Mouse (Mus musculus): Measurements from ENCODE around the gene Slco2b1. TPM values are rescaled to one million over a fixed set of nuclear protein-coding genes. Genes with fewer than 3 reads are reported as not detected.

Slco2b1 gene
- total RNA-seq, 2 experiments from 2014 or later: 3.9 to 4.7 TPM

DNA sequence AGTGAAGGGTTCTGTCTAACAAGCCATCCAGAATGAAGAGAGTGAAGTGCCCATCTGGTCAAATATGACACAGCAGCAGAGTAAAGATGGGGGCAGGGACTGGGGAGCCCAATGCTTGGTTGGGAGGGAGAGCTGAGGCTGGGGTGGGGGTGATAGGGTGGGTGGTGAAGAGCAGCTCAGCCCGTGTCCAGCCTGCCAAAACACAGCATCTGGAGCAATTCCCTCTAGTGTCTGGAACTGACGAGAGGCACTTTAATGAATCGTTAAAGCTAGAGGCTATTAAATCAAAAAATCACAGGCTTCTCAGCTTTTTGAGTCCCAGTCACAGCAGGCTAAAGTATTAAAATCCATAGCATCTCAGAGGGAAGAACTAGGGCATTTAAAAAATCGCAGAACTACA is 61.6 kb downstream of the Slco2b1 start:
- DNase-seq: no peak

DNA sequence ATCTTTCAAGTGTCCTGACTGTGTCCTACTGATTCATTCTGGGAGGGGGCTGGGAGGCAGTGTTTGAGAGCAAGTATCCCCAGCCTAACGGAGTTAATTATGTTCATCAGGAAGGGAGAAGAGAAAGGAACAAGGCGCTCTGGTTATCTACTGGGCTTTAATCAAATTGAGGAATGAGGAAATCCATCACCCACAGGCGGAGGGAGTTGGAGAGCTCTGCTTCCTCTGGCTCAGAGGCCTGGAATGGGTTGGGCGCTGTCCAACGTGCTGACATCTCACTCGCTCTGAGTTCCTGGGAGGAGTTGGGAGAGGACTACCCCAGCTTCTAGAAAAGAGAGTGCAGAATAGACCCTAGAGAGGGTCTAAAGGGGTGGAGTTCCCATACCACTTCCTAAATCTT is 62.5 kb downstream of the Slco2b1 start:
- DNase-seq: no peak

DNA sequence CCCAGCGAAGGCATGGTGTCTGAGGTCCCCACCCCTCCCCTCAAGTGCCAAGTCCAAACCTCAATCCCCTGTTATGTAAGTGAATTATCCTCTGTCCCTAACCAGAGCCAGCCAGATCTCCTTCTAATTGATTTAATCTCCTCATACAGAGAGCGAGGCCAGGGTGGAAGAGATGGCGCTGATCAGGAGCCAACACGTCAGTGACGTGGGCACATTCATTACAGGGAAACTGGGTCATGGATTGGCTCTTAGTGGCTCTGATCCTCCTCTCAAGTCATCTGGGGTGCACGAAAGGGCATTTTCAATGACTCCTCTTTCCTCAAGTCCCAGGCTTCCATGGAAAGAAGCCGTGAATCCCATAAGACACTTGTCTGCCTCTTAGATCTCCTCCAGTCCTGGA is 66.4 kb downstream of the Slco2b1 start:
- no peak for DNase-seq

DNA sequence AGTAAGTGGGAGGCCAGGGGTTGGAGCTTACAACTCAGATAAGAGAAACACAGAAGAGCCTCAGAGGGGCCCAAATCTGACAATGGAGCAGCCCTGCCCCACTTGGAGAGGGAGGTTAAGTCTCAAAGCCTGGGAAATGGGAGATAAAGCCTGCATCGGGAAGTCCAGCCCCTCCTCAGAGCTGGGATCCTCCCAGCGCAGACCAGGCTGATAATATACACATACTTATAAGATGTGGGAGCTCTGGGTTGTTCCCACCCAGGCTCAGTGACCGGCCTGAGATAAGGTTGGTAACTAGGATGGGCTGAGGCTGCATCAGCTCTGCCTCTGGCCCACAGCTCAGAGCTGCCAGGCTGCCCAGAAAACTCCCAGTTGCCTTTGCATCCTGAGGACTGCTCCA is 69.1 kb downstream of the Slco2b1 start:
- DNase-seq: no peak

DNA sequence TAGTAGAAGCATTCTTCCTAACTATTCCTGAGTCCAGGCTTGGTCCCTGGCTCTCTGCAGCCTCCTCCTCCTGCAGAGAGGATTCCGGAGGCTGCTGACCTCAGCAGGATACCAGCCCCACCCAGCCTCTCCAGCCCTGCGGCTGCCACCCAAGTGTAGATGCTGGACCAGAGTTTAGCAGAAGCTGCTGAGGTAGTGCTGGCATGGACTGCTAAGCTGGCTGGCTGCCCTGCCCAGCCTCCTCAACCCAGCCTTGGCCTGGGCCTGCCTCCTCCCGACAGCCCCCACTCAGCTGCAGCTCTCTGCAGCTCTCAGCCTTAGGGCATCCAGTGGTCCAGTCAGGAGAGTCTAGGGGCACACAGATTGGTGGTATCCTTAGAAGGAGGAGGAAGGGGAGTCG is 69.9 kb downstream of the Slco2b1 start:
- DNase-seq: peak; percentile 85

DNA sequence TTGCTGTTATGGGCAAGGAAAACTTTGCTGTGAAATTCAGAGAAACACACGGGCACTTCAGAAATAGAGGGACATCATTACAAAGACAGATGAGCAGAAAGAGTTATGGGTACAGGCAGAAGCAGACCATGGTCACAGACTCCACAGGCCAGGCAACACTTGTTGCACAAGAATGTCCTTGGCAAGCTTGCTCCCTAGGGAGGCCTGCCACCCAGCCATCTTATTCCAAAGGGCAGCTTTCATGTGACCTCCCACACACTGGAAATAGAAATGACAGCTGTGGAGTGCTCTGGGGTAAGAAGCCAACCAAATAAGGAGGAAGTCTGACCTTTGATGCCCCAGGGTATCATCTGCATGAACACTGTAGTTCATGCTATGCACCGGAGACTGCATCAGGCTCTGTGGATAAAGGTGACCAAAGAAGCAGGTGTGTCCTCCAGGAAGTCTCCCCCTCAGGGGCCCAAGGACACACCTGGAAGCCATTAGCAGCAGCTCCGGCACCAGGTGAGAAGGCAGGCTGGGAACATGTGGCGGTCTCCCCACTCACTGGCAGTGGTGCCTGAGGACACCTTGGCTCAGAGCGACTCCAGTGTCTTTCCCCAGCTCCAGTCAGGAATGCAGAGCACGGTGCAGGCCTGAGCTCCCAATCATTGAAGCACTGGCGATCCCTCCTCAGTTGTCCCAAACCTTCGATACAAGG is 77.0 kb downstream of the Slco2b1 start:
- peak; percentile 83 for DNase-seq

DNA sequence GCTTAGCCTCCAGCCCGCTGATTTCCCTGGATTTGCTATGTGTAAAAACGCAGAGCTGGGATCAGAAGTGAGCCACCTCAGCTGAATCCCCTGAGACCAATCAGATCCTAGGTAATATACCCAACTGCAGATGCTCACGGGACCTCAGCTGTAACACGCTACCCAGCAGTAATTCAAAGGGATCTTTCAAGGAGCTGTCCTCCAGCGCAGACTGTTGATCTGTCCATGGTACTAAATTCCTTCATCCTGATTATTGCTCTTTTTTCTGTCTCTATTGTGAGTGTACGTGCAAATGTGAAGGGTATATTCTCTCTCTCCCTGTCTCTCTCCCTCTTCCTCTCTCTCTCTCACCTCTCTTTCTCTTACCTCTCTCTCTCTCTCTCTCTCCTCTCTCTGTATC is 78.9 kb downstream of the Slco2b1 start:
- DNase-seq: no peak

DNA sequence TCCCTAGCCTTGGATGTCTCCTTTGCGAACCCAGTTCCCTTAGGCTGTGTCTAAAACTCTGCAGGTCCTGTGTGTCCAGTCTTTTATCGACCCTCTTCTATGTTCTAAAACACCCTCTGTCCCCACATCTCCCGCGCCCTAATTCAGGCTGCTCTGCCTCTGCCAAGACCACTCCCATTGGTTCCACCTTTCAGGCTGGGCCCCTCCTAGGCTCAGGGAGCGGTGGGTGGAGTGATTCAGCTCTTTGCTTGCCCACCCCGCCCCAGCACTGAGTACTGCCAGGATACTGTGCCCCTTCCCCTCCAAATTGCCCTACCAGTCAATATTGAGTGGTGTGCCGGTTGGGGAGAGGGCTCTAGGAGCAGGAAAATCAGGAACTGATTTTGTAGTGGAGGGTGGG is 83.8 kb downstream of the Slco2b1 start:
- DNase-seq: no peak

DNA sequence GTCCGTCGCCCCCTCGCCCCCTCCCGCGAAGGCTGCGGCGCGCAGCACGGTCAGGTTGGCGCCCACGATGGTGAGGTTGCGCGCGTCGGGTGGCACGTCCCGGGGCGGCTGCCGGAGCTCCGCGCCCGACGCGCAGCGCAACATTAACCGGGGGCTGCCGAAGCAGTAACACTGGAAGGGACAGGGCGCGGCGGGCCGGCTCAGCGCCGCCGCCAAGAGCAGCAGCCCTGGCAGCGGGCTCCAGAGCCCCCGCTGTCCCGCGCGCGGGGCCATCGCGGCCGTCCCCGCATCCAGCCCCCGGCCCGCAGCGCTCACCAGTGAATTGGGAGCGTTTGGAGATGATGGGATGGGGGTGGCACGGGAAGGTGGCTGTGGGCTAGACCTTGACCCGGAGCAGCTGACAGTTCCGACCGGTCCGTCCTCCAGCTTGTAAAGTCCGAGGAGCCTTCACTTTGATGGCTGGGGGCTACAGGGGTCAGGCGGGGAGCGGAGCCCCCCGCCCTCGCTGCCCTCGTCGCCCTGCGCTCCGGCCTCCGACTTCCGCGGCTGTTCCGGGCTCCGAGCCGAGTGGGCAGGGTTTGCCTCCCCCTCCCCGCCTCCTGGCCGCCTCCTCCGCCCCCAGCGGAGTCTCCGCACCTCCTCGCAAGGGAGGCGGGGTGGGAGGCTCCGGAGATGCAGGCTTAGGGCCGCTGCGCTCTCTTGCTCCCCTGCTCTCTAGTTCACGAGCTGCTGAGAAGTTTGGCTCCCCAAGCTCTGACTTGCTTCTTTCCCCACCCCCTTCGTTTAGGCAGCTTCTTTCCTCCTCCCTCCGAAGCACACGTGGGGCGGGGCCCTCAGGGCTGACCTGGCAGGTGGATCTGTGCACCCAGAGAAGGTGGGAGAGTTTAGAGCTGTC is 84.5 kb downstream of the Slco2b1 start, which contains the start of gene Tpbgl:
TSS of gene Tpbgl (minus strand) at position 728 of the 895 bp plus-strand sequence.
- peak; percentile 85 for DNase-seq

DNA sequence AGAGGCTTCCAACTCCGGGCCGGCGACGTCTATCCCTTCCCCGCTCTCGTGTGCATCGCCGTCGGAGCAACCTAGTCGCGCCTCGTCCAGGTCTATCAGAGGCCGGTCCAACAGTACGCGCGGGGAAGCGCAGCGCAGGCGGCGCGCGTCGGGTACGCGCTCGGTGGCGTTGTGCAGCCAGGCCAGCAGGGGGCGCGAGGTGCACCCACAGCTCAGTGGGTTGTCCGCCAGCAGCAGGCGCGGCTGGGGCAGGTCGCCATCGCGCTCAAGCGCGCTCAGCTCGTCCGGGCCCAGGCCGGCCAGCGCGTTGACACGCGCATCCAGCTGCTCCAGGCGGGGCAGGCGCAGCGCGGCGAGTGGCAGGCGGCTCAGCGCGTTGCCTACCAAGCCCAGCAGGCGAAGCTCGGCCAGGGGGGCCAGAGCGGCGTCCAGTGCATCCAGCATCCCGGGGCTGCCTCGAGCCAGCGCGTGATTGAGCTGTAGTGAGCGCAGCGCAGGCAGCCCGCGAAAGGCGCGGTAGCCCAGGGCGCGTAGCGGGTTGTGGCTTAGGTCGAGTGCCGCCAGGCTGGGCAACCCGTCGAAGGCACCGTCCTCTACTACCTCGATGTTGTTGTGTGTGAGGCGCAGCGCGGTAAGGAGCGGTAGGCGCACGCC is 85.3 kb downstream of the Slco2b1 start:
- DNase-seq: peak; percentile 91

DNA sequence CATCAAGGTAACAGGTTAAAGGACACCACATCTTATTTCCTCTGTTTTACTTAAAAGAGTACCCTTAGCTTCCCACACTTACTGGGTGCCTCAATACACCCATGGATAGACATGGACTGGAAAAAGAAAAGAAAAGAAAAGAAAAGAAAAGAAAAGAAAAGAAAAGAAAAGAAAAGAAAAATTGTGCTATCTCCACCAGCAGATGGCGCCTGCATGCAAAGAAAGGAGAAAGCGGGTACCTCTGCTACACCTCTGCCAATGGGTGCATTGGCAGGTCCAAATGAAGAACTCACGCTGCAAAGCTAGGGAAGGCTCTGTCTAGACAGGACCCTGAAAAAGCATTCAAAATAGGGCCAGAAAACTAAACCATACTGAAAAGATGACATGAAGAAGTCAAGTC is 92.3 kb downstream of the Slco2b1 start:
- no peak for DNase-seq

DNA sequence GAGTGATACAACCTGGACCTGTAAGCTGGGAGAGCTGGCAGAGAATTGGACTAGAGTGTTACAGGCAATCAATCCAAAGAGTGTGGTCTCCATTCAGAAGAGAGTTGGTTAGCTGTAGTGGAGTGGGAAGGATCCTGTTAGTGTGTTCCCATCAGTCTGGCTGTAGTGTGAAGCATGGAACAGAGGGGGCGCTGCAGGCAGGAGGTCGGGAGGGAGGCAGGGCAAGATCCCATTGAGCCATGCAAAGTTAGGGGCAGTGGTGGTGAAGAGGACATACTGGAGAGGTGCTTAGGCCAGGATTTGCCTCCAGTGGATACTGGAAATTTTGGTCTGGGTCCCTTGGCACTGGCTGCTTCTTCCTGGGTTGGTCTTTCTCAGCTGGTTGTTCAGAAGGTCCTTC is 92.9 kb downstream of the Slco2b1 start:
- no peak for DNase-seq

Other genes with a start within 250 kb of the Slco2b1 start
- gene Klhl35, start 245.3 kb downstream of the Slco2b1 start, total RNA-seq (2021): not detected
- gene Rps3, start 227.6 kb downstream of the Slco2b1 start, total RNA-seq (2021): 100 to 1,000 TPM; 239 to 240 TPM
- 10 to 100 TPM; 12.4 to 15.6 TPM for gene Arrb1, start 175.9 kb downstream of the Slco2b1 start, total RNA-seq (2021)
- gene Tpbgl, start 84.2 kb downstream of the Slco2b1 start, total RNA-seq (2021): 10 to 100 TPM; 42.5 to 46.1 TPM
- not detected for gene Olfr520, start 18.9 kb upstream of the Slco2b1 start, total RNA-seq (2021)
- not detected for gene Olfr521, start 52.2 kb upstream of the Slco2b1 start, total RNA-seq (2021)
- 1 to 10 TPM; 2.4 to 2.8 TPM for gene Neu3, start 117.1 kb upstream of the Slco2b1 start, total RNA-seq (2021)
- gene Xrra1, start 147.8 kb upstream of the Slco2b1 start, total RNA-seq (2021): under 1 TPM in 1 of 2 experiments, not detected in 1; 0.49 TPM
- gene Spcs2, start 152.1 kb upstream of the Slco2b1 start, total RNA-seq (2021): 10 to 100 TPM; 65.9 to 71.4 TPM